Mouse (Mus musculus): ENCODE data around the gene 4930556J24Rik. TPM values are rescaled to one million over a fixed set of nuclear protein-coding genes. Genes with fewer than 3 reads are reported as not detected.
A peak's percentile ranks its signal among the peaks of the same experiment; 100 is the strongest.
"Not testable (repeated sequence)": the region's sequence is repeated elsewhere in the genome, so short reads cannot be mapped to it uniquely, and the experiment has no call there.

The 4930556J24Rik gene
- total and polyA plus RNA-seq, 3 experiments, result 0.16 TPM; not detected in 2

DNA sequence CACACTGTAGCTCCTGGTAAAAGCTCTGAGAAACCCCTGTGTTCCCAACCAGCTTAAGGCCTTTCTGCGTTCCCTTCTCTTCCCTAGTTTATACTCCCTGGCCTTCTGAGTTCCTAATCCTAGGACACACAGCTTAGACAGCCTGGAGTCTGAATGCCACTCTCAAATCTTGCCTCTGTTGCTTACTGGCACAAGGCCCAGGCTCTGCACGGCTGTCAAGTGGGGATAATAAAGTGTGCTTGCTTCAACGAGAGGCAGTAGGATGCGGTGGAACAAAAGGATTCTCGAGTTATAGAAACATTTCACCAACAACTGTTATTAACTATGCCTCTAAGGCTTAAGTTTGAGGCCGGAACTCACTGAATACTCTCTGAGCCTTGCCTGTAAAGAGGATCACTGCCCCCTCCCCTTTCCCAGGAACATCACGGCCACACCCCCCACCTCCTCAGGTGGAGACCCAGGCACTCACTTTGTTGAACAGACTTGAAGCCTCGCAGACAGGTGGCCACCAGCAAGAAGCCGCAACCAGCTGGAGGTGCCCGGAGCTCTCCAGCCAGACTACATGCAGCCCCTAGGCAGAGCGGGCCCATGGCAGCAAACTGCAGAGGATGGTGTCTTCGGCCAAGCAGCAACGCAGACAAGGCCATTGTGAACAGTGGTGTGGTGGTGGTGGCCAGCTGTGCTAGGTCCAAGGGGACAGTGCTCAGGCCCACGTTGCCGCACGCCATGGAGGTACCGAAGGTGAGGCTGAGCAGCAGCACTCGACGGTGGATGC is 64.3 kb downstream of the 4930556J24Rik start:
- peaks cover 3% of the 10 kb centered on the region; the same call in 1 of the 2 replicates for H3K4me1 ChIP-seq (ENCODE audit: insufficient read depth, low read depth, low read length)
- H3K27me3 ChIP-seq (ENCODE audit: insufficient read depth, low read length), result peaks cover 26% of the 10 kb centered on the region; the same call in 1 of the 2 replicates
- no peak for ATAC-seq (ENCODE audit: extremely low read depth, insufficient number of reproducible peaks, low FRiP score, poor library complexity, severe bottlenecking)
- DNase-seq (ENCODE audit: low spot score), result no peak
- TF ChIP-seq GATA1 (IDR thresholded peaks at IDR 0.05; ENCODE audit: borderline replicate concordance, low read length) (no peak), GATA2 (IDR thresholded peaks at IDR 0.05; ENCODE audit: borderline replicate concordance, low read depth, low read length) (no peak), TAL1 (conservative IDR thresholded peaks at IDR 0.05; ENCODE audit: low read depth, low read length) (no peak)
- H3K9me3 ChIP-seq (replicated peaks), result peaks cover 9% of the 10 kb centered on the region
- 0 out of 2 replicates have a peak overlapping the region, but pooled peaks have one; percentile 11 for H3K4me3 ChIP-seq (ENCODE audit: low read depth, low read length)
- H3K36me3 ChIP-seq (replicated peaks), result no peaks in the 10 kb centered on the region

DNA sequence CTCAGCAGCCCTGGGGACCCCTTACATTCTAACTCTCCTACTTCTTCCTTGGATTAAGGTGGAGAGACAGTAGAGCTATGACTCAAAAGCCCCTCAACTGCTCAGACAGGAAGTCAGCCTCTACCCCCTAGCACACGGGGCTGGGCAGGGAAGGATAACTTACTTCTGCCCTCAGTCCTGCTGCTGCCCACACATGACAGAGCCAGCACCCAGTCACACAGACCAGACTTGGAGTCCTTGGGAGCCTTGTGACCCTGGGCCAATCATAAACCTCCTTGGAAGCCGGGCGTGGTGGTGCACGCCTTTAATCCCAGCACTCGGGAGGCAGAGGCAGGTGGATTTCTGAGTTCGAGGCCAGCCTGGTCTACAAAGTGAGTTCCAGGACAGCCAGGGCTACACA is 65.1 kb downstream of the 4930556J24Rik start:
- H3K27me3 ChIP-seq (ENCODE audit: insufficient read depth, low read length), result peaks cover 26% of the 10 kb centered on the region; the same call in 1 of the 2 replicates
- H3K4me1 ChIP-seq (ENCODE audit: insufficient read depth, low read depth, low read length); H3K9me3 ChIP-seq (replicated peaks); ATAC-seq (ENCODE audit: extremely low read depth, insufficient number of reproducible peaks, low FRiP score, poor library complexity, severe bottlenecking); H3K36me3 ChIP-seq (replicated peaks); H3K4me3 ChIP-seq (ENCODE audit: low read depth, low read length); DNase-seq (ENCODE audit: low spot score): not testable (repeated sequence)

DNA sequence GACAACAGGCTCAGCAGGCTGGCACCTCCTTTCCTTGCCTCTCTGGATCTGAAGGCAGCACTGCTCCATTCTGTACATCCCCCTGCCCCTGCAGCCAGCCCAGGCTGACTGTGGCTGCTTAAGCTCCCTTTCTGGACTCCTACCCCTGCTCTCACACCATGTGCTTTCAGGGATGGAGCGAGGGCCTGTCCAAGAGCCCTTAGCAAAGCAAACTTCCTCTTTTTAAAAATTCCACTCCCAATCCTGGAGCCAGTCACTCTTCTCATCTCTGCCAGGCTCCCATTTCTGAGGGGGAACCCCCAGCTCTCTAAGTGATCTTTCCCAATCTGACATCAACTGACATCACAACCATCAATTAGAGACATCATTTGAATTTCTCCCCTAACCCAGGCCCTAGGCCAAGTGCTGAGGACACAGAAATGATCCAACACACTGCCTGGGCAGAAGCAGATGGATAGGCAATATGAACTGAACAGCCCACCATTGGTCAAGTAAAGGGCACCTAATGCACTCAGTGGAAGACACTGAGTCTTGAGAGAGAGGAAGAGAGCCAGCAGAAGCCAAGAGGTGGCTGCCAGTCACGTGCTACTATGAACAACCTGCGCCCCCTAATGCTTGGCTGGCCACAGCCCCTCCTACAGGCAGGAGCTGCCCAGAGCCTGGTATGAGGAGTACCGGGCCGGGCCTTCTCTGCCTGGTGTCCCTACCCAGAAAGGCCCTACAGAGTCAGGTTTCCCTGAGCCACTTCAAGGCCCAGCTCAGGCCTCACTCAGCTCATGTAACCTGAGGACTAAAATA is 65.9 kb downstream of the 4930556J24Rik start:
- TF ChIP-seq GATA1 (IDR thresholded peaks at IDR 0.05; ENCODE audit: borderline replicate concordance, low read length), result no peak
- no peak for TF ChIP-seq GATA2 (IDR thresholded peaks at IDR 0.05; ENCODE audit: borderline replicate concordance, low read depth, low read length)
- TF ChIP-seq CTCF (IDR thresholded peaks at IDR 0.05; ENCODE audit: low read depth, low read length), result no peak
- no peak for TF ChIP-seq POLR2AphosphoS5 (IDR thresholded peaks at IDR 0.05; ENCODE audit: insufficient replicate concordance, low read depth, low read length)
- no peak for TF ChIP-seq TAL1 (conservative IDR thresholded peaks at IDR 0.05; ENCODE audit: low read depth, low read length)
- H3K27me3 ChIP-seq (ENCODE audit: insufficient read depth, low read length), result peaks cover 26% of the 10 kb centered on the region; the same call in 1 of the 2 replicates

DNA sequence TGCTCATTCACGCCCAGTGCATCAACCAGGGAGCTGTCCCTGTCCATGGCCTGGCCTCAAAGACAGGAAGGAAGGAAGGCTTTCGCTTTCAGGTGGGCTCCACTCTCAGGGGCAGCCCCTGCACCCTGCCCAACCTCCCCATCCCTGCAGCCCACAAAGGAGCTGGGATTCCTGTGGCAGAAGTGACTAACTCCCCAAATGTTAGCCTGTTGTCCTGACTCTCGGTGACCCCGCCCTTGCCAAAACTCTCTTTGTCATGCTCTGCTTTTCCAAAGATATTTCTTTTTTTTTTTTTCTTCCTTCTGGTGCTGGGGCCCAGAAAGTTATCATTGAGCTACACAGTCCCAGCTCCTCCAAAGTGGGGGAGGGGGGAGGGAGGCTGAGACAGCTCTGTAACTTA is 67.3 kb downstream of the 4930556J24Rik start:
- no peak for ATAC-seq (ENCODE audit: extremely low read depth, insufficient number of reproducible peaks, low FRiP score, poor library complexity, severe bottlenecking)
- Histone ChIP-seq H3K4me1 (ENCODE audit: insufficient read depth, low read depth, low read length) (peaks cover under 1% of the 10 kb centered on the region; the same call in 1 of the 2 replicates), H3K36me3 (replicated peaks) (no peaks in the 10 kb centered on the region)

More for the DNA sequence above, 65.9 kb downstream of the 4930556J24Rik start:
- DNase-seq (ENCODE audit: low spot score) (no peak), ATAC-seq (ENCODE audit: extremely low read depth, insufficient number of reproducible peaks, low FRiP score, poor library complexity, severe bottlenecking) (no peak)
- Histone ChIP-seq H3K4me1 (ENCODE audit: insufficient read depth, low read depth, low read length) (peaks cover 3% of the 10 kb centered on the region; the same call in 1 of the 2 replicates), H3K36me3 (replicated peaks) (no peaks in the 10 kb centered on the region), H3K9me3 (replicated peaks) (peaks cover 9% of the 10 kb centered on the region), H3K4me3 (ENCODE audit: low read depth, low read length) (no peak overlapping the region)

DNA sequence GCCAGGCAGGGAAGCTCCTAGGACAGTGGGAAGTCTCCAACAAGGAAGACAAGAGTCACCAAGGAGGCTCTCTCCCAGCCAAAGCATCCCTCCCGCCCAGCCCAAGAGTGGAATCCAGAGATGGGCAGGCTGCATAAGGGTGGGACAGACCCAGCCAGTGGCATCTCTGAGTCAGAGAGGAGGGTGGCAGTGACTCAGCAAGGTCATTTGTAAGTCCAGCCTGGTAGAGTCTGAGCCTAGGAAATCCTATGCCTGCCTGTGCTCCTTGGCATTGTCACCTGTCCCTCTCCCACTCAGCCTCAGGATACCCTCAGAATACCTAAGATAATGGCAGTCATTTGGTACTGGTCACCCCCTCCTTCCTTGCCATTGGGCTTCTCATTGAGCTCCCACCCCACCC is 71.1 kb downstream of the 4930556J24Rik start:
- no peaks in the 10 kb centered on the region for H3K4me1 ChIP-seq (ENCODE audit: insufficient read depth, low read depth, low read length)
- TF ChIP-seq POLR2AphosphoS5 (IDR thresholded peaks at IDR 0.05; ENCODE audit: insufficient replicate concordance, low read depth, low read length) (no peak), GATA1 (IDR thresholded peaks at IDR 0.05; ENCODE audit: borderline replicate concordance, low read length) (no peak), GATA2 (IDR thresholded peaks at IDR 0.05; ENCODE audit: borderline replicate concordance, low read depth, low read length) (no peak)
- H3K27me3 ChIP-seq (ENCODE audit: insufficient read depth, low read length), result peaks cover 5% of the 10 kb centered on the region; the same call in 1 of the 2 replicates
- ATAC-seq (ENCODE audit: extremely low read depth, insufficient number of reproducible peaks, low FRiP score, poor library complexity, severe bottlenecking) (no peak), DNase-seq (ENCODE audit: low spot score) (no peak)
- no peaks in the 10 kb centered on the region for H3K9me3 ChIP-seq (replicated peaks)
- no peaks in the 10 kb centered on the region for H3K36me3 ChIP-seq (replicated peaks)
- no peak overlapping the region for H3K4me3 ChIP-seq (ENCODE audit: low read depth, low read length)

More for the DNA sequence above, 67.3 kb downstream of the 4930556J24Rik start:
- DNase-seq (ENCODE audit: low spot score), result no peak
- no peak for TF ChIP-seq GATA1 (IDR thresholded peaks at IDR 0.05; ENCODE audit: borderline replicate concordance, low read length)
- TF ChIP-seq POLR2AphosphoS5 (IDR thresholded peaks at IDR 0.05; ENCODE audit: insufficient replicate concordance, low read depth, low read length), result no peak
- TF ChIP-seq TAL1 (conservative IDR thresholded peaks at IDR 0.05; ENCODE audit: low read depth, low read length), result no peak
- no peak for TF ChIP-seq GATA2 (IDR thresholded peaks at IDR 0.05; ENCODE audit: borderline replicate concordance, low read depth, low read length)
- TF ChIP-seq CTCF (IDR thresholded peaks at IDR 0.05; ENCODE audit: low read depth, low read length), result no peak
- Histone ChIP-seq H3K9me3 (replicated peaks) (peaks cover 8% of the 10 kb centered on the region), H3K4me3 (ENCODE audit: low read depth, low read length) (no peak overlapping the region), H3K27me3 (ENCODE audit: insufficient read depth, low read length) (peaks cover 22% of the 10 kb centered on the region; the same call in 1 of the 2 replicates)

DNA sequence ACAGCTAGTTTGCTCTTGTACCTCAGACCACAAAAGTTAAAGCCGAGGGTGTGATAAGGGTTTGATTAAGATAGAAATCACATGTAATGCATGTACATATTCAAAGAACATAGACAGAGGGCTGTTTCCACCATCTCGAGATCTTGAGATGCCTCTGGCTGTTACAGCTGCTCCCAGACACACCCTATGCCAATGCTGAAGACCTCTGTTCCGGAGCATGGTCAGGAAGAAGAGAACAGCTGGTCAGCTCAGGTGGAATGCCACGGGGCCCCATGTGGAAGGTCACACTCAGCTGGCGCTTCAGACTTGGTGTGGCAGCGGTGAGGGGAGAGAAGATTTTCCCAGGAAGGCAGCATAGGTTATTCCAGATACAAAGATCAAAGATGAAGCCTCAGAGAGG is 71.9 kb downstream of the 4930556J24Rik start:
- no peaks in the 10 kb centered on the region for H3K9me3 ChIP-seq (replicated peaks)
- no peak for ATAC-seq (ENCODE audit: extremely low read depth, insufficient number of reproducible peaks, low FRiP score, poor library complexity, severe bottlenecking)
- H3K4me3 ChIP-seq (ENCODE audit: low read depth, low read length), result no peak overlapping the region
- TF ChIP-seq GATA1 (IDR thresholded peaks at IDR 0.05; ENCODE audit: borderline replicate concordance, low read length) (no peak), TAL1 (conservative IDR thresholded peaks at IDR 0.05; ENCODE audit: low read depth, low read length) (no peak), POLR2AphosphoS5 (IDR thresholded peaks at IDR 0.05; ENCODE audit: insufficient replicate concordance, low read depth, low read length) (no peak), CTCF (IDR thresholded peaks at IDR 0.05; ENCODE audit: low read depth, low read length) (no peak), GATA2 (IDR thresholded peaks at IDR 0.05; ENCODE audit: borderline replicate concordance, low read depth, low read length) (no peak)
- H3K4me1 ChIP-seq (ENCODE audit: insufficient read depth, low read depth, low read length), result 0 out of 2 replicates have a peak, but pooled peaks cover 2% of the 10 kb centered on the region
- H3K36me3 ChIP-seq (replicated peaks), result no peaks in the 10 kb centered on the region
- no peak for DNase-seq (ENCODE audit: low spot score)
- peaks cover 5% of the 10 kb centered on the region; the same call in 1 of the 2 replicates for H3K27me3 ChIP-seq (ENCODE audit: insufficient read depth, low read length)

Measured in G1E (cell line).